Mouse (Mus musculus): ENCODE measurements at regions not wholly inside any gene's neighbourhood (a gene's known extent, or its start where the extent isn't known, plus 50 kb on each side); places are given as distances from the start of the nearest gene placed in this dataset.

DNA sequence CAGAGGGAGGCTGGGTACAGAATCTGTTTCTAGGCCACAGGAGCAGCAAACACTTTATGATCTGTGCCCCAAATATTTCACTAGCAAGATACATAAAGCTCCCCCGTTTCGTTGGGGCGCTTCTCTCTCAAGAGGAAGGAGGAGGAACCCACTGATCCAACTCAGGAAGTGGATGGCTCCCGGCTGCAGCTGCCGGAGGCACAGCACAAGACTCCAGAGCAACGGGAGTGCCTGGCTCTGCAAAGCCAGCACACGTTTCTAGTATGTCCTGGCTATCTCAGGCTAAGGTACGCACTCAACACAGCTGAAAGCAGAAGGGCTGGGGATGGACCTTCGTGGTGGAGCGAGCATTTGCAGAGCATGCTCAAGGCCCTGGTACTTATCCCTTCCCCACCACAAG lies 223.2 kb upstream of the Sox2 start:
- Histone ChIP-seq H3K27me3 (replicated peaks) (no peaks in the 10 kb centered on the region), H3K27ac (replicated peaks) (no peak overlapping the region), H3K36me3 (no peaks in the 10 kb centered on the region), H3K4me3 (replicated peaks) (no peak overlapping the region), H3K9ac (replicated peaks) (no peak overlapping the region), H3K4me1 (0 out of 2 replicates have a peak, but pooled peaks cover 3% of the 10 kb centered on the region), H3K9me3 (replicated peaks) (no peaks in the 10 kb centered on the region), H3K4me2 (no peak overlapping the region)
- ATAC-seq (ENCODE audit: low FRiP score): no peak
- 87% methylated on average over 10 of the region's 10 CpGs for WGBS

- peak overlapping the region; percentile 46; the same call in 1 of the 2 replicates for H3K27ac ChIP-seq (replicated peaks)
- peak; percentile 68 for ATAC-seq (ENCODE audit: low FRiP score)
- peak overlapping the region; percentile 25; the same call in 1 of the 2 replicates for H3K4me2 ChIP-seq
- no peak overlapping the region for H3K9ac ChIP-seq (replicated peaks)
- H3K9me3 ChIP-seq (replicated peaks): no peaks in the 10 kb centered on the region
- H3K36me3 ChIP-seq: no peaks in the 10 kb centered on the region
- peaks cover 4% of the 10 kb centered on the region; the same call in 1 of the 2 replicates for H3K4me1 ChIP-seq
- H3K4me3 ChIP-seq (replicated peaks): no peak overlapping the region
- no peaks in the 10 kb centered on the region for H3K27me3 ChIP-seq (replicated peaks)
- 53% methylated on average over 3 of the region's 3 CpGs for WGBS
Measured at GRCm38 (mm10) chr3:34411915-34412306, 238.3 kb upstream of the Sox2 start.

DNA sequence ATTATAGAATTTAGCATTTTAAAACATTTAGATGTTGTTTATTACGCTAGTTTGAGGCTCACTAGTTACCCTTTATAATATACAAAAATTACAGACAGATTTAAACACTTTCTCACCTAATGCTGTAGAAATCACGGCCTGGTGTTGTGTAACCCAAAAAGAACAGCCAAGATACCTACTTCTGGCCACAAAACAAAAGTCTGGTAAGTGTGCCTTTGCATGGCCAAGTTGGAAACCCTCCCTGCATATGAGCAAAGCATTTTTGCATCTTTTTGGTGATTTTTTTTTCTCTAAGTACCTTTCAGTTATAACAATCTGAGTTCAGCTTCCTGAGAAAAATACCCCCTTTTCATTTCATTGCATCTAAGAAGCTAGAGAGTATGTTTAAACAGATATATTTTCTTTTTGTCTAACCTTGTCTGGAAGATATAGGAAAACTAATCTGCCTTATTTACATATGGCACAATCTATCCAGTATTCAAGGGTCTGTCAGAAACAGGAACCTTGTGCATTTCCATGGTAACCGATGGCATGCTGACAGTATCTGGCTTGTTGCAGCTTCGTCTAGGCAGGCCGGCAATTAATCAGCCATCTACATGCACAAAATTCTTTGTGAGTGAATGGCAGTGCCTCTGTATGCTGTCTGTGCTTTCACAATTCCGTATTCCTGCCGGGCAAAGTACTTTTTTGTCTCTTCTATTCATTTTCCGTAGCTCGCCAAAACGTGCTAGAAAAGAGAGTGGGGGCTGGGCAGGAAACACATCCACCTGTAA lies 238.9 kb upstream of the Sox2 start:
- no peak overlapping the region for H3K9ac ChIP-seq (replicated peaks)
- peak; percentile 82 for ATAC-seq (ENCODE audit: low FRiP score)
- no peaks in the 10 kb centered on the region for H3K27me3 ChIP-seq (replicated peaks)
- no peaks in the 10 kb centered on the region for H3K9me3 ChIP-seq (replicated peaks)
- peak overlapping the region; percentile 25; the same call in 1 of the 2 replicates for H3K4me2 ChIP-seq
- 23% methylated on average over 10 of the region's 10 CpGs for WGBS
- H3K36me3 ChIP-seq: no peaks in the 10 kb centered on the region
- H3K4me1 ChIP-seq: peaks cover 4% of the 10 kb centered on the region; the same call in 1 of the 2 replicates
- H3K27ac ChIP-seq (replicated peaks): peak overlapping the region; percentile 46; the same call in 1 of the 2 replicates
- no peak overlapping the region for H3K4me3 ChIP-seq (replicated peaks)

DNA sequence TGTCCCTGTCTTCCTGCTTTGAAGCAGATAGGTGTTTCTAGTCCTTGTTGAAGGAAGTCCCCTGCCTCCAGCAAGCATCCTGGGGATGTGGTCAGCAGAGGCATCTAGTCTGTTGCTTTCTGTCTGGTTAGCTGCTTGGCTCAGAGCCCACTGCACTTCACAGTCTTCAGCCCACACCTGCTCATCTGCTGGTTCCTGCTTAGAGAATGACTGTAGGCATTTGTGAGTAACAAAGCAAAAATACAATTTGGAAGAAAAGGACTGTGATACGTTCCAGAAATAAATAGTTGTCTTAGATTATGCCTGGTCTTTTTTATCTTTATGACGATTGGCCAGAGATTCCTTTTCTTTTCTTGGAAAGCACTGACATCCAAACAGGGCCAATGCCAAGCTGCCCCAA lies 246.6 kb upstream of the Sox2 start:
- H3K27ac ChIP-seq (replicated peaks): no peak overlapping the region
- no peaks in the 10 kb centered on the region for H3K4me1 ChIP-seq
- no peak overlapping the region for H3K9ac ChIP-seq (replicated peaks)
- H3K4me3 ChIP-seq (replicated peaks): no peak overlapping the region
- H3K36me3 ChIP-seq: no peaks in the 10 kb centered on the region
- no peak for ATAC-seq (ENCODE audit: low FRiP score)
- no peaks in the 10 kb centered on the region for H3K27me3 ChIP-seq (replicated peaks)
- no peak overlapping the region for H3K4me2 ChIP-seq
- 67% methylated on average over 2 of the region's 2 CpGs for WGBS
- H3K9me3 ChIP-seq (replicated peaks): no peaks in the 10 kb centered on the region

DNA sequence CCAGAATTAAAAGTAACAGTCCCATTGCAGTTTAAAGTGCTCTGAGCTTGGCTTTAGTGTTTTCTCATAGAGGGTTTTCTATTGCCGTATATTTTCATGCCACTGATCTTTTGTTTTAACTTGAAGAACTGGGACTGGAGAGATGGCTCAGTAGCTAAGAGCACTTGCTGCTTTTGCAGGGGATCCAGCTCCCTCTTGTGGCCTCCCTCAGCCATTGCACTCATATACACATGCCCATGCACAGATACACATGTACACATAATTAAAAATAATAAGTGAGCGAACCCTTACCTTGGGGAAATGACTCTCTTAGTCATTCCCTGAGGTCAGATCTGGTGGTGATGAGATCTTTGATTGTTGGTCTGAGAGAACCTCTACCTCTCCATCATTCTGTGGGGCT lies 258.9 kb upstream of the Sox2 start:
- no peak overlapping the region for H3K4me3 ChIP-seq (replicated peaks)
- no peak for ATAC-seq (ENCODE audit: low FRiP score)
- H3K9me3 ChIP-seq (replicated peaks): no peaks in the 10 kb centered on the region
- no peaks in the 10 kb centered on the region for H3K36me3 ChIP-seq
- no peaks in the 10 kb centered on the region for H3K4me1 ChIP-seq
- 96% methylated on average over 2 of the region's 2 CpGs for WGBS
- no peak overlapping the region for H3K9ac ChIP-seq (replicated peaks)
- no peak overlapping the region for H3K27ac ChIP-seq (replicated peaks)
- H3K4me2 ChIP-seq: no peak overlapping the region
- no peaks in the 10 kb centered on the region for H3K27me3 ChIP-seq (replicated peaks)

DNA sequence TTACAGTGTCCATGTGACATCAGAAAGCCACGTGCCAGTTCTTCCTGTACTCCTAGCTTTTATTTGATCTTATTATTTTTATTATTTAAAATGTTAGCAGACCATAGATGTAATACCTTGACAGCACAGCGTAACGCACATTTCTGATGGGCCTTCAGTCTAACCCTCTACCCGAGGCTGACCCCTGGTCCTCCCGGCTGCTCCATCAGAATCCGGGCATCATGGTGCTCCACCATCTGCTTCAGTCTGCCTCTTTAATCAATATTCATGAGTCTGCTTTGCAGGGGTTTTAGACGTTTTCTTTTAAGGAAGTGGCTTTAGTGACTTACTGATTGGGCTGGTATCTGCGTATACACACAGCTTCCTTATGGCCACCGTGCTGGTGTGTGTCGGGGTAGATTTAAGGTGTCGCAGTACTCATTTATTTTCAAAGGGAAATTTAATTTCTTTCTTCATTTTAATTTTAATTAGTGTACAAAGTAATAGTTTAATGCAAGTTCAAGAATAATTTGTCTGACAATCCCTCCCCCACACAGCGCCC lies 265.2 kb upstream of the Sox2 start:
- H3K9ac ChIP-seq (replicated peaks): no peak overlapping the region
- no peak overlapping the region for H3K4me2 ChIP-seq
- no peaks in the 10 kb centered on the region for H3K27me3 ChIP-seq (replicated peaks)
- ATAC-seq (ENCODE audit: low FRiP score): no peak
- H3K36me3 ChIP-seq: no peaks in the 10 kb centered on the region
- no peak overlapping the region for H3K4me3 ChIP-seq (replicated peaks)
- no peak overlapping the region for H3K27ac ChIP-seq (replicated peaks)
- 42% methylated on average over 12 of the region's 12 CpGs for WGBS
- no peaks in the 10 kb centered on the region for H3K4me1 ChIP-seq
- no peaks in the 10 kb centered on the region for H3K9me3 ChIP-seq (replicated peaks)

DNA sequence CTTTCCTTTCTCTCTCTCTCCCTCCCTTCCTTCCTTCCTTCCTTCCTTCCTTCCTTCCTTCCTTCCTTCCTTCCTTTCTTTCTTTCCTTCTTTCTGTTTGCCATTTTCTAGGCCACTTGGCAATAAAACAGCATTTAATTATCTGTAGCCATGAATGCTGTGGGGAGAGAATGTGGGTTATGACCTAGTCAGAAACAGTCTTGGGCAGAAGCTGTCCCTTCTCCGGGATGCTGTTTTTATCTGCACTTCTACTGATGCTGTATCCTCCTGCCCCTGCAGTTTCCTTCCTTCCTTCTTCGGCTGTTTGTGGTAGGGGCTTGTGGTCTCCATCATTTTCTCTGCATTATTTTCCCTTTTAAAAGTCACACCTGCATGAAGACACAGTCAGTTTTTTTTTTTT lies 272.3 kb upstream of the Sox2 start:
- 17% methylated on average over 2 of the region's 2 CpGs for WGBS
- Histone ChIP-seq H3K36me3 (no peaks in the 10 kb centered on the region), H3K9me3 (replicated peaks) (no peaks in the 10 kb centered on the region), H3K9ac (replicated peaks) (no peak overlapping the region), H3K27ac (replicated peaks) (no peak overlapping the region), H3K4me3 (replicated peaks) (no peak overlapping the region), H3K4me2 (peak overlapping the region; percentile 55), H3K27me3 (replicated peaks) (no peaks in the 10 kb centered on the region), H3K4me1 (peaks cover 9% of the 10 kb centered on the region)
- ATAC-seq (ENCODE audit: low FRiP score): peak; percentile 49; the same call in 1 of the 2 replicates

DNA sequence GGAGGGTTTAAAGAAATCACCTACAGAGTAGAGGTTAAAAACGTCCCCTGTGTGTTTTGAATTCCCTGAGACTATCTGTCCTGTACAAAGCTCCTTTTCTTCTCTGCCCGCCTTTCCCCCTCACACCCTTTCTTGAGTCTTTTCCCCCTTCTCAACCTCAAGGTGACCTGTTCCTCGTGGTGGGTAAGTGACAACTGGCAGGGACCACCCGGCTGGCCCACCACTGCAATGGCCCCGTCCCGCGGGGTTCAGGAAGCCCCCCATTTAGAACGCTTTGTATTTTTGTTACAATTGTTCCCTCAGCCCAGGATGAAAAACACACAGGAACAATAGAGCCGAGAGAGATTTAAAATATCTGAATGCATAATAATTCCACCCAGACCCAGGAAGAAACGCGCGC lies 272.9 kb upstream of the Sox2 start:
- Histone ChIP-seq H3K27me3 (replicated peaks) (no peaks in the 10 kb centered on the region), H3K4me2 (peak overlapping the region; percentile 55), H3K9me3 (replicated peaks) (no peaks in the 10 kb centered on the region), H3K4me1 (peaks cover 9% of the 10 kb centered on the region), H3K9ac (replicated peaks) (0 out of 2 replicates have a peak overlapping the region, but pooled peaks have one; percentile 28), H3K36me3 (no peaks in the 10 kb centered on the region), H3K27ac (replicated peaks) (no peak overlapping the region), H3K4me3 (replicated peaks) (peak overlapping the region; percentile 21)
- peak; percentile 37; the same call in 1 of the 2 replicates for ATAC-seq (ENCODE audit: low FRiP score)
- 9% methylated on average over 12 of the region's 12 CpGs for WGBS

- Histone ChIP-seq H3K4me1 (no peaks in the 10 kb centered on the region), H3K9ac (replicated peaks) (no peak overlapping the region), H3K4me3 (replicated peaks) (no peak overlapping the region), H3K27ac (replicated peaks) (no peak overlapping the region), H3K27me3 (replicated peaks) (no peaks in the 10 kb centered on the region), H3K36me3 (no peaks in the 10 kb centered on the region), H3K9me3 (replicated peaks) (no peaks in the 10 kb centered on the region), H3K4me2 (no peak overlapping the region)
- WGBS: 98% methylated on average over 2 of the region's 2 CpGs
- ATAC-seq (ENCODE audit: low FRiP score): no peak
Measured at GRCm38 (mm10) chr3:34371418-34371817, 278.8 kb upstream of the Sox2 start.

DNA sequence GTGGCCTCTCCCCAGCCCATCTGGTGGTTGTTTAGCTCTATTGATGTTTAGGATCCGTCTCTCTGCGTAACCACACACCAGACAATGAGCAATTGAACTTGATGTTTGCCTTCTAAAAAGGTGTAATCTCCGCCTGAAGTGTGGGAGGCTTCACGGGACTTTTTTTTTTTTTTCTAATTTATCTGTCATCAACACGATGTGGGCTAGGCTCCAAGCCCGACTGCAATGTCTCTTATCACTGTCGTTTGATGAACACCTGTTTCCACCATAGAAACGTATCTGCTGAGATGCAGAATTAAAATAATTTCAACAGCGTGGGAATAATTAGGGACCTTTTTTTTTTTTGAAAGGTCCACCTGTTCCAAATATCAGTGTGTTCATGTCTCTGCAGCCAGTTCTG lies 257.0 kb upstream of the Dnajc19 start:
- Histone ChIP-seq H3K4me2 (no peak overlapping the region), H3K9ac (replicated peaks) (no peak overlapping the region), H3K27me3 (replicated peaks) (no peaks in the 10 kb centered on the region), H3K9me3 (replicated peaks) (no peaks in the 10 kb centered on the region), H3K36me3 (no peaks in the 10 kb centered on the region), H3K4me3 (replicated peaks) (no peak overlapping the region), H3K27ac (replicated peaks) (no peak overlapping the region), H3K4me1 (no peaks in the 10 kb centered on the region)
- 79% methylated on average over 9 of the region's 9 CpGs for WGBS
- ATAC-seq (ENCODE audit: low FRiP score): no peak

- Histone ChIP-seq H3K36me3 (no peaks in the 10 kb centered on the region), H3K27me3 (replicated peaks) (no peaks in the 10 kb centered on the region), H3K4me2 (no peak overlapping the region), H3K9ac (replicated peaks) (no peak overlapping the region), H3K27ac (replicated peaks) (no peak overlapping the region), H3K4me1 (peaks cover 24% of the 10 kb centered on the region), H3K9me3 (replicated peaks) (no peaks in the 10 kb centered on the region), H3K4me3 (replicated peaks) (no peak overlapping the region)
- no peak for ATAC-seq (ENCODE audit: low FRiP score)
- 86% methylated on average over 4 of the region's 4 CpGs for WGBS
Measured at GRCm38 (mm10) chr3:34333555-34333954, 252.4 kb upstream of the Dnajc19 start.

DNA sequence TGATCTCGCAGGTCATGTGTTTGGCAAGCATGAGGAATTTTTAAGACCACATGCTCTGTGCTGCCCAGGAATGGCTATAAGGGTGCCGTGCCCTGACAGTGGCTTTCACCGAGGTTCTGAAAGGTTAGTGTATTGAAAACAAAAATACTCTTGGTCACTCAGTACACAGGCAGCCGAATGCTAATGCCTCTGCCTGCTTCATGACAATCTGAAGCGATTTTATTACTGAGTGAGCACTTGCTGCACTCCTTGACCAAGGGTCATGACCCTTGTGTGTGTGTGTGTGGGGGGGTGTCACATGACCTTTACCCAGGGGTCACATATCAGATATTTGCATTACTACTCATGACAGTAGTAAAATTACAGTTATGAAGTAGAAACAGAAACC lies 250.8 kb upstream of the Dnajc19 start:
- Histone ChIP-seq H3K27me3 (replicated peaks) (0 out of 2 replicates have a peak, but pooled peaks cover 3% of the 10 kb centered on the region), H3K4me3 (replicated peaks) (0 out of 2 replicates have a peak overlapping the region, but pooled peaks have one; percentile 12), H3K4me2 (peak overlapping the region; percentile 52), H3K9ac (replicated peaks) (no peak overlapping the region), H3K9me3 (replicated peaks) (no peaks in the 10 kb centered on the region), H3K4me1 (peaks cover 24% of the 10 kb centered on the region), H3K27ac (replicated peaks) (no peak overlapping the region; the same call in 1 of the 2 replicates), H3K36me3 (no peaks in the 10 kb centered on the region)
- WGBS: 8% methylated on average over 5 of the region's 5 CpGs
- ATAC-seq (ENCODE audit: low FRiP score): peak; percentile 49; the same call in 1 of the 2 replicates

All from neural tube, embryonic 15.5 days (tissue).